Mouse (Mus musculus): ENCODE results near the gene Slirp. TPM values are rescaled to one million over a fixed set of nuclear protein-coding genes. Genes with fewer than 3 reads are reported as not detected.
"Not testable (repeated sequence)": the region's sequence is repeated elsewhere in the genome, so short reads cannot be mapped to it uniquely, and the experiment has no call there.

The Slirp gene
- polyA plus RNA-seq, 1 experiment = 11.3 TPM

- no peak for DNase-seq
- TF ChIP-seq POLR2A (IDR thresholded peaks at IDR 0.05; ENCODE audit: borderline replicate concordance, extremely low read depth, low read depth, low read length) (no peak), CTCF (IDR thresholded peaks at IDR 0.05; ENCODE audit: insufficient read depth, low read length) (no peak)
- 47% methylated on average over 7 of the region's 7 CpGs for WGBS
- peaks cover 6% of the 10 kb centered on the region for H3K4me1 ChIP-seq (ENCODE audit: control insufficient read depth, insufficient read depth, low read length)
- H3K4me3 ChIP-seq (replicated peaks; ENCODE audit: extremely low read depth, low read depth, low read length) = no peak overlapping the region
Observed at GRCm38 (mm10) chr12:87470263-87471136, 26.8 kb downstream of the Slirp start.

GRCm38 (mm10) chr12:87471421-87471963, 27.8 kb downstream of the Slirp start:
- peak overlapping the region; percentile 98 for H3K4me3 ChIP-seq (replicated peaks; ENCODE audit: extremely low read depth, low read depth, low read length)
- peaks cover 6% of the 10 kb centered on the region for H3K4me1 ChIP-seq (ENCODE audit: control insufficient read depth, insufficient read depth, low read length)
- TF ChIP-seq POLR2A (IDR thresholded peaks at IDR 0.05; ENCODE audit: borderline replicate concordance, extremely low read depth, low read depth, low read length) (no peak), CTCF (IDR thresholded peaks at IDR 0.05; ENCODE audit: insufficient read depth, low read length) (no peak)
- no peak for DNase-seq
- under 1% methylated on average over 19 of the region's 19 CpGs for WGBS

- WGBS = 3% methylated on average over 45 of the region's 45 CpGs
- peak; percentile 88 for DNase-seq
- H3K4me1 ChIP-seq (ENCODE audit: control insufficient read depth, insufficient read depth, low read length) = peaks cover 6% of the 10 kb centered on the region
- peak within 1 kb of the TSS; percentile 98 for H3K4me3 ChIP-seq (replicated peaks; ENCODE audit: extremely low read depth, low read depth, low read length)
- TF ChIP-seq POLR2A (IDR thresholded peaks at IDR 0.05; ENCODE audit: borderline replicate concordance, extremely low read depth, low read depth, low read length) = peak; percentile 96
- no peak for TF ChIP-seq CTCF (IDR thresholded peaks at IDR 0.05; ENCODE audit: insufficient read depth, low read length)
Observed at GRCm38 (mm10) chr12:87471964-87472786, 28.5 kb downstream of the Slirp start, which contains the start of gene Snw1. TSS of gene Snw1 (minus strand) at chr12:87472274.

- peaks cover 6% of the 10 kb centered on the region for H3K4me1 ChIP-seq (ENCODE audit: control insufficient read depth, insufficient read depth, low read length)
- H3K4me3 ChIP-seq (replicated peaks; ENCODE audit: extremely low read depth, low read depth, low read length) = no peak overlapping the region
- no peak for DNase-seq
- 73% methylated on average over 3 of the region's 3 CpGs for WGBS
- no peak for TF ChIP-seq POLR2A (IDR thresholded peaks at IDR 0.05; ENCODE audit: borderline replicate concordance, extremely low read depth, low read depth, low read length)
- TF ChIP-seq CTCF (IDR thresholded peaks at IDR 0.05; ENCODE audit: insufficient read depth, low read length) = no peak
Observed at GRCm38 (mm10) chr12:87474756-87475155, 31.1 kb downstream of the Slirp start.

- H3K4me1 ChIP-seq (ENCODE audit: control insufficient read depth, insufficient read depth, low read length); DNase-seq; H3K4me3 ChIP-seq (replicated peaks; ENCODE audit: extremely low read depth, low read depth, low read length): not testable (repeated sequence)
- WGBS = 90% methylated on average over 5 of the region's 5 CpGs
Observed at GRCm38 (mm10) chr12:87482482-87482881, 38.8 kb downstream of the Slirp start.

GRCm38 (mm10) chr12:87488683-87489082, 45.0 kb downstream of the Slirp start:
- WGBS = 52% methylated on average over 2 of the region's 2 CpGs
- not testable (repeated sequence) for DNase-seq

GRCm38 (mm10) chr12:87494421-87494820, 50.7 kb downstream of the Slirp start, which contains the start of gene Gm5788:
TSS of gene Gm5788 (plus strand) at chr12:87494721.
- not testable (repeated sequence) for H3K4me1 ChIP-seq (ENCODE audit: control insufficient read depth, insufficient read depth, low read length); DNase-seq; H3K4me3 ChIP-seq (replicated peaks; ENCODE audit: extremely low read depth, low read depth, low read length)
- WGBS = 89% methylated on average over 3 of the region's 3 CpGs

More at GRCm38 (mm10) chr12:87488683-87489082, 45.0 kb downstream of the Slirp start:
- H3K4me1 ChIP-seq (ENCODE audit: control insufficient read depth, insufficient read depth, low read length); H3K4me3 ChIP-seq (replicated peaks; ENCODE audit: extremely low read depth, low read depth, low read length): not testable (repeated sequence)

Other genes starting within 250 kb of the Slirp start
- not detected in 2 replicates for gene Samd15, start 244.2 kb upstream of the Slirp start, polyA plus RNA-seq (2012; rRNA removed)
- 4.4 and 5.9 TPM in 2 replicates for gene Tmed8, start 243.4 kb upstream of the Slirp start, polyA plus RNA-seq (2012; rRNA removed)
- gene Noxred1, start 205.2 kb upstream of the Slirp start, polyA plus RNA-seq (2012; rRNA removed) = 0.31 and 0.91 TPM in 2 replicates
- 17.1 and 23.3 TPM in 2 replicates for gene Vipas39, start 177.6 kb upstream of the Slirp start, polyA plus RNA-seq (2012; rRNA removed)
- gene Ahsa1, start 177.4 kb upstream of the Slirp start, polyA plus RNA-seq (2012; rRNA removed) = 46.6 and 53.5 TPM in 2 replicates
- 0.38 and 0.56 TPM in 2 replicates for gene Ism2, start 144.2 kb upstream of the Slirp start, polyA plus RNA-seq (2012; rRNA removed)
- gene Sptlc2, start 55.5 kb upstream of the Slirp start, polyA plus RNA-seq (2012; rRNA removed) = 18.6 and 35.0 TPM in 2 replicates
- 10.2 and 10.8 TPM in 2 replicates for gene Alkbh1, start 121 bp downstream of the Slirp start, polyA plus RNA-seq (2012; rRNA removed)
- gene Snw1, start 28.4 kb downstream of the Slirp start, polyA plus RNA-seq (2012; rRNA removed) = 7.0 and 11.0 TPM in 2 replicates
- gene Gm5788, start 50.8 kb downstream of the Slirp start, polyA plus RNA-seq (2012; rRNA removed) = not detected in 2 replicates
- not detected in 2 replicates for gene Gm8300, start 70.4 kb downstream of the Slirp start, polyA plus RNA-seq (2012; rRNA removed)
- gene Oog1, start 158.8 kb downstream of the Slirp start, polyA plus RNA-seq (2012; rRNA removed) = not detected in 2 replicates
- gene Gm4027, start 175.0 kb downstream of the Slirp start, polyA plus RNA-seq (2012; rRNA removed) = not detected in 2 replicates
- gene Gm16381, start 200.7 kb downstream of the Slirp start, polyA plus RNA-seq (2012; rRNA removed) = not detected in 2 replicates

Measured in lung, adult 2 months (tissue).